Comparison of ENCODE assay signal across 8 mouse cellular contexts in the genomic region with DNA sequence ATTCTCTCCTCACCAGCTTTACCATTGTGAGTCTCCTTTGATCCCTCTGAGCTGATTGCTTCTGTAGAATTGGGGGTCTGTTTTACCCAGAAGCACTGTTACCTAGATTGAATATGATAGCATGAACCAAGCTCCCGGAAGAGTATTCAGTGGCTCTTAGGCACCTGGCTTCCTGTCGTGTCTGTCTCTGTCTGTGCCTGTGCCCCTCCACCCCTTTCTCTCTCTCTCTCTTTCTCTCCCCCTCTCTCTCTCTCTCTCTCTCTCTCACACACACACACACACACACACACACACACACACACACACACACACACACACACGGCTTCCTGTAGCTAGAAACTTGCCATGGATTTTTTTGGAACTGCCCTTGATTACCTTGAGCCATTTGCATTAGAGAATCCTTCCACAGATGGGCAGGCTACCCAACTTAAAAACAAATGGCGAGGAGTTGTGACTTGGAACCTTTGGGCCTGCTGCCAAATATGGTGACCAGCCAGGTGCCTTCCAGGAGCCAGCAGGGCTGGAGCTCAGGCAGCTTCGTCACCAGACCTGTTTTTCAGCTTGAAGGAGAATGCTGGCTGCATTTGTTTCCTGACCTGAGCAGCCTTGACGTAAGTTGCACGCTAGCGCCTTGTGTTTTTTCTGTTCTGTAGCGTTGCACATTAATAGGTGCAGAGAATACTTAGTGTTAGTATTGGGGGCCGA. TPM values are rescaled to one million over a fixed set of nuclear protein-coding genes. Genes with fewer than 3 reads are reported as not detected.
DNase-seq lines count a peak whose midpoint lies in the region; ATAC-seq lines count a peak whose summit lies in the region.
"Had no signal": no experiment of that assay in that cellular context is flagged by ENCODE, and none has a peak within 500 bp of the region (broad histone marks: within the 10 kb centered on the region; RNA-seq: fewer than 3 reads in every experiment).

No protein-coding gene starts in this region.

- 0 out of 2 replicates have a peak, but pooled peaks cover 6% of the 10 kb centered on the region for H3K4me1 ChIP-seq in neural tube, embryonic 15.5 days

- no peak overlapping the region for H3K27ac ChIP-seq in neural tube, embryonic 15.5 days (replicated peaks)

- H3K9me3 ChIP-seq in neural tube, embryonic 15.5 days (replicated peaks) = no peaks in the 10 kb centered on the region

- H3K4me2 ChIP-seq in neural tube, embryonic 15.5 days = no peak overlapping the region

- peaks cover 53% of the 10 kb centered on the region for H3K36me3 ChIP-seq in neural tube, embryonic 15.5 days

- DNase-seq in thymus, postnatal 14 days = peak; percentile 30
- no peak for DNase-seq in thymus, adult 18-20 months
- peak; percentile 78 to 85 for DNase-seq in cerebellum, postnatal 25 days
- DNase-seq in kidney, postnatal 4 days = peak; percentile 66 to 79
- DNase-seq in urinary bladder, postnatal 36 days (ENCODE audit: low spot score in 2 of 2) = peak; percentile 68 to 79
- no peak for DNase-seq in spleen, adult 12 weeks (ENCODE audit: low spot score)
- DNase-seq: heart, postnatal 14 days had no signal

- no peak for ATAC-seq in neural tube, embryonic 15.5 days (ENCODE audit: low FRiP score)

- no peaks in the 10 kb centered on the region for H3K27me3 ChIP-seq in neural tube, embryonic 15.5 days (replicated peaks)

- no peak overlapping the region for H3K9ac ChIP-seq in neural tube, embryonic 15.5 days (replicated peaks)

- WGBS in neural tube, embryonic 15.5 days = 80% methylated on average over 10 of the region's 10 CpGs

- no peak overlapping the region for H3K4me3 ChIP-seq in neural tube, embryonic 15.5 days (replicated peaks)

RNA-seq across cellular contexts. Expression of gene Bhlha15, which starts 27.1 kb away (rescaled TPM):
- 0.15 and 0.38 TPM in 2 replicates for polyA plus RNA-seq in neural tube, embryonic 15.5 days (2015; fragmentation: Nextera tagmentation; extraction: Ambion mirVana)

Comparison
In these comparisons a context has a peak if more than half of its experiments do, and no peak if none do; other contexts are left out.
1. DNase-seq: peak in thymus, postnatal 14 days (single experiment), cerebellum, postnatal 25 days (2 of 2), kidney, postnatal 4 days (2 of 2) and urinary bladder, postnatal 36 days (2 of 2); none in thymus, adult 18-20 months (0 of 2) and spleen, adult 12 weeks (single experiment).